Mouse (Mus musculus) CH12.LX (cell line): Measurements from ENCODE around the gene Trarg1. TPM values are rescaled to one million over a fixed set of nuclear protein-coding genes. Genes with fewer than 3 reads are reported as not detected.

Source experiments
- DNase-seq: peaks from one replicate; pipeline ENCODE4 v3.0.0-alpha.2; 2013; ENCODE audit errors: extremely low read depth
- H3K27ac ChIP-seq: 2 replicates; pipeline ENCODE4 v1.5.1; 2012; ENCODE audit warnings: low read depth, mild to moderate bottlenecking, control low read depth, moderate library complexity; ENCODE audit not compliant: insufficient read depth
- H3K27me3 ChIP-seq: replicated peaks from 2 replicates; pipeline ENCODE3; 2012; ENCODE audit warnings: inconsistent platforms
- H3K36me3 ChIP-seq, 2 experiments: replicated peaks in 1 of 2; 2 replicates each; pipeline versions ENCODE3 to v1.6.1; 2012; ENCODE audit warnings: inconsistent platforms in 1 of 2, low read length in 1 of 2, mild to moderate bottlenecking in 1 of 2, mixed read lengths in 1 of 2, moderate library complexity in 1 of 2; ENCODE audit not compliant: control insufficient read depth in 1 of 2, insufficient read depth in 1 of 2
- H3K4me1 ChIP-seq, 2 experiments: 2 replicates each; pipeline ENCODE4 v1.6.1; 2012; ENCODE audit warnings: inconsistent platforms in 1 of 2, moderate library complexity in 1 of 2; ENCODE audit not compliant: insufficient read depth in 2 of 2, control insufficient read depth in 1 of 2
- H3K4me2 ChIP-seq: 2 replicates; pipeline ENCODE4 v1.6.1; 2012; ENCODE audit warnings: low read depth, mild to moderate bottlenecking, control low read depth; ENCODE audit not compliant: poor library complexity, insufficient read depth, severe bottlenecking
- H3K4me3 ChIP-seq, 3 experiments: fragments of 150-350 bp in 1 of 3; sonication (generic) in 1 of 3; replicated peaks in 1 of 3; 2 replicates each; pipeline versions ENCODE3 to v1.5.1; 2011 to 2012; ENCODE audit warnings: low read depth in 2 of 3, low read length in 2 of 3, mild to moderate bottlenecking in 2 of 3, moderate library complexity in 2 of 3, control low read depth in 1 of 3, improper control_type of control experiment in 1 of 3, inconsistent platforms in 1 of 3, mixed read lengths in 1 of 3; ENCODE audit not compliant: poor library complexity in 1 of 3
- H3K79me2 ChIP-seq: replicated peaks from 2 replicates; pipeline ENCODE4 v1.6.1; 2012; ENCODE audit warnings: mild to moderate bottlenecking, moderate library complexity; ENCODE audit not compliant: control insufficient read depth, poor library complexity, insufficient read depth, severe bottlenecking; ENCODE audit errors: extremely low read depth
- H3K9ac ChIP-seq: 2 replicates; pipeline ENCODE4 v1.6.1; 2012; ENCODE audit warnings: low read depth, mild to moderate bottlenecking, control low read depth, moderate library complexity; ENCODE audit not compliant: insufficient read depth
- H3K9me3 ChIP-seq: replicated peaks from 2 replicates; pipeline ENCODE3; 2012; ENCODE audit warnings: low read length, inconsistent platforms, mixed read lengths
- BHLHE40 ChIP-seq: IDR thresholded peaks from 2 replicates; pipeline ENCODE4 v1.6.1; 2011; ENCODE audit warnings: mild to moderate bottlenecking, low read depth, low read length, improper control_type of control experiment
- CHD1 ChIP-seq: IDR thresholded peaks from 2 replicates; pipeline ENCODE4 v1.6.1; 2012; ENCODE audit warnings: low read depth, low read length, improper control_type of control experiment, inconsistent platforms
- ELF1 ChIP-seq: IDR thresholded peaks from 2 replicates; pipeline ENCODE4 v1.6.1; 2014; ENCODE audit warnings: low read depth, mild to moderate bottlenecking, inconsistent platforms, low read length, improper control_type of control experiment
- EP300 ChIP-seq: IDR thresholded peaks from 2 replicates; pipeline ENCODE4 v1.6.1; 2011; ENCODE audit warnings: low read length, improper control_type of control experiment
- ETS1 ChIP-seq: conservative IDR thresholded peaks from 2 replicates; pipeline ENCODE4 v1.6.1; 2012; ENCODE audit warnings: low read depth, mild to moderate bottlenecking, inconsistent platforms, low read length, improper control_type of control experiment, moderate library complexity
- GABPA ChIP-seq: IDR thresholded peaks from 2 replicates; pipeline ENCODE4 v1.6.1; 2012; ENCODE audit warnings: low read depth, low read length, improper control_type of control experiment, inconsistent platforms; ENCODE audit not compliant: insufficient replicate concordance
- HCFC1 ChIP-seq: IDR thresholded peaks from 2 replicates; pipeline ENCODE4 v1.6.1; 2012; ENCODE audit warnings: low read depth, mild to moderate bottlenecking, inconsistent platforms, low read length, improper control_type of control experiment
- IRF4 ChIP-seq: IDR thresholded peaks from 2 replicates; pipeline ENCODE4 v1.6.1; 2014; ENCODE audit warnings: low read depth, mild to moderate bottlenecking, inconsistent platforms, low read length, improper control_type of control experiment
- JUN ChIP-seq: IDR thresholded peaks from 2 replicates; pipeline ENCODE4 v1.6.1; 2011; ENCODE audit warnings: low read depth, mild to moderate bottlenecking, low read length, improper control_type of control experiment, moderate library complexity; ENCODE audit not compliant: insufficient read depth
- JUND ChIP-seq: conservative IDR thresholded peaks from 2 replicates; pipeline ENCODE4 v1.6.1; 2011; ENCODE audit warnings: low read depth, low read length, improper control_type of control experiment
- KAT2A ChIP-seq: IDR thresholded peaks from 2 replicates; pipeline ENCODE4 v1.6.1; 2012; ENCODE audit warnings: low read length, improper control_type of control experiment, inconsistent platforms; ENCODE audit not compliant: insufficient replicate concordance
- MAFK ChIP-seq: IDR thresholded peaks from 2 replicates; pipeline ENCODE4 v1.6.1; 2011; ENCODE audit warnings: low read length, improper control_type of control experiment; ENCODE audit not compliant: insufficient replicate concordance
- MAZ ChIP-seq: IDR thresholded peaks from 2 replicates; pipeline ENCODE4 v1.6.1; 2012; ENCODE audit warnings: low read depth, mild to moderate bottlenecking, inconsistent platforms, low read length, improper control_type of control experiment, moderate library complexity
- MEF2A ChIP-seq: IDR thresholded peaks from 2 replicates; pipeline ENCODE4 v1.6.1; 2014; ENCODE audit warnings: low read depth, mild to moderate bottlenecking, inconsistent platforms, low read length, improper control_type of control experiment, borderline replicate concordance
- MXI1 ChIP-seq: IDR thresholded peaks from 2 replicates; pipeline ENCODE4 v1.6.1; 2011; ENCODE audit warnings: mild to moderate bottlenecking, low read depth, low read length, improper control_type of control experiment
- NRF1 ChIP-seq: IDR thresholded peaks from 2 replicates; pipeline ENCODE4 v1.6.1; 2014; ENCODE audit warnings: low read depth, mild to moderate bottlenecking, inconsistent platforms, low read length, improper control_type of control experiment, moderate library complexity
- POLR2A ChIP-seq: IDR thresholded peaks from 2 replicates; pipeline ENCODE4 v1.6.1; 2011; ENCODE audit warnings: low read depth, mild to moderate bottlenecking, improper control_type of control experiment, low read length
- POLR2AphosphoS2 ChIP-seq: IDR thresholded peaks from 2 replicates; pipeline ENCODE4 v1.6.1; 2011; ENCODE audit warnings: low read depth, low read length, improper control_type of control experiment
- RAD21 ChIP-seq: IDR thresholded peaks from 2 replicates; pipeline ENCODE4 v1.6.1; 2011; ENCODE audit warnings: low read depth, mild to moderate bottlenecking, low read length, improper control_type of control experiment, moderate library complexity
- SIN3A ChIP-seq: IDR thresholded peaks from 2 replicates; pipeline ENCODE4 v1.6.1; 2012; ENCODE audit warnings: low read length, improper control_type of control experiment, inconsistent platforms
- SMC3 ChIP-seq: IDR thresholded peaks from 2 replicates; pipeline ENCODE4 v1.6.1; 2011; ENCODE audit warnings: low read depth, low read length, improper control_type of control experiment
- TBP ChIP-seq: conservative IDR thresholded peaks from 2 replicates; pipeline ENCODE4 v1.6.1; 2011; ENCODE audit warnings: low read depth, low read length, improper control_type of control experiment
- ZNF384 ChIP-seq: IDR thresholded peaks from 2 replicates; pipeline ENCODE4 v1.6.1; 2012; ENCODE audit warnings: low read depth, low read length, improper control_type of control experiment, inconsistent platforms
- dilution Hi-C: fragments of 300-500 bp; cut with MboI; formaldehyde crosslinking; loops from 2 replicates; pipeline ENCODE4 v1.14.3; 2020; ENCODE audit warnings: low sequenced_read_pairs; ENCODE audit not compliant: extremely low pct_unique_long_range_greater_than_20kb, extremely low pct_ligation_motif_present
- in situ Hi-C: fragments of 300-500 bp; cut with MboI; formaldehyde crosslinking; loops from 3 replicates; pipeline ENCODE4 v1.14.3; 2019; ENCODE audit warnings: low sequenced_read_pairs, low pct_ligation_motif_present, low pct_unique_long_range_greater_than_20kb, mixed read lengths
- polyA plus RNA-seq: library from polyadenylated mRNA; unstranded; fragments of >175 nt; gene quantifications from 2 replicates; pipeline ENCODE4 v1.2.1, GENCODE M21; 2012; ENCODE audit warnings: low read depth; ENCODE audit not compliant: insufficient read length
- total RNA-seq, 2 experiments: library from RNA; depleted of rRNA; stranded (reverse); fragments of 300-350 nt in 1 of 2; fragments of >200 nt in 1 of 2; gene quantifications; 2 replicates each; pipeline ENCODE4 v1.2.3; 2012 to 2014

The Trarg1 gene
- total and polyA plus RNA-seq, 3 experiments = not detected

GRCm38 (mm10) chr11:76667807-76668206, 11.8 kb upstream of the Trarg1 start:
- in situ Hi-C loops (no loop called here), dilution Hi-C loops (no loop called here)
- H3K27ac ChIP-seq = no peak overlapping the region
- H3K4me1 ChIP-seq = peaks cover 0 to 17% of the 10 kb centered on the region in 2 experiments; a peak in 2 of 4 replicates
- no peak overlapping the region for H3K4me3 ChIP-seq
- peak; percentile 36; the same call in 1 of the 2 replicates for TF ChIP-seq IRF4
- TF ChIP-seq POLR2A = no peak
- TF ChIP-seq ETS1 = peak; percentile 37
- peak; percentile 34; the same call in 1 of the 2 replicates for TF ChIP-seq BHLHE40
- peak; percentile 50 for TF ChIP-seq EP300
- no peak for TF ChIP-seq SMC3
- no peak overlapping the region for H3K4me2 ChIP-seq
- peak; percentile 49 for DNase-seq
- peaks cover 3% of the 10 kb centered on the region for H3K9me3 ChIP-seq
- peaks cover 19% of the 10 kb centered on the region for H3K27me3 ChIP-seq
- no peaks in the 10 kb centered on the region for H3K36me3 ChIP-seq
- H3K9ac ChIP-seq = no peak overlapping the region
- no peaks in the 10 kb centered on the region for H3K79me2 ChIP-seq

DNA sequence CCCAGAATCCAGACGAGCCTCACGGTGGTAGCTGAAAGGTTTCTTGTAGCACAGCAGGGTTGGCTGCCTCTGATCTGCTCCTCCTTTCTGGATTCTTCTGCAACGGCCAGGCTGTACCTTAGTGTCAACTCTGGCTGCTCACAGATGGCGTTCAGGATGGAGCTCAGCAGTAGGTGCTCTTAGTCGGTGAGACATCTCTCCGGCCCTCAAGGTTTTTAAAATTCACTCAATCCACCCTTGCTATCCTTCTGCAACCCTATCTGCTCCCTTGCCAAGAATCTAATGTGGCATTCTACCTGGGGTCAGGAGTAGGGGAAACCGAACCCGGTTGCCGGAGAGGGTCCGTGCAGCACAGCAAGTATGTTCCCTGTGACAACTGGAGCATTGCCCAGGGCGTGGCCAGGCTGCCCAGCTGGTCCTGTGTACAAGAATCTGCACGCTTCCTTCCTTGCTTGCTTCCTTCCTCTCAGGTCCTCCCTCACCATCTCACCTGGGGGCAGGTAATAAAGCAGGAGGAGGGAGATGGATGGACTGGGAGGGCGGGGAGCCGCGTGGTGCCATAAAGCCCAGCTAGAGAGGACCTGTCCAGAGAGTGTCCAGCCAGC, 7.6 kb upstream of the Trarg1 start, which contains the start of gene Bhlha9:
Gene Bhlha9, plus strand, starts transcription at position 600 of the 605 bp plus-strand sequence.
- Histone ChIP-seq H3K27me3 (peaks cover 4% of the 10 kb centered on the region), H3K4me1 (peaks cover 2 to 17% of the 10 kb centered on the region in 2 experiments), H3K9me3 (peaks cover 3% of the 10 kb centered on the region), H3K9ac (no peak within 1 kb of the TSS), H3K27ac (no peak within 1 kb of the TSS), H3K4me3 (no peak within 1 kb of the TSS), H3K4me2 (no peak within 1 kb of the TSS), H3K79me2 (no peaks in the 10 kb centered on the region), H3K36me3 (no peaks in the 10 kb centered on the region)
- no peak for TF ChIP-seq RAD21
- no peak for TF ChIP-seq JUN
- no peak for TF ChIP-seq GABPA
- TF ChIP-seq SIN3A = no peak
- no peak for TF ChIP-seq IRF4
- no peak for TF ChIP-seq CHD1
- TF ChIP-seq TBP = no peak
- no peak for TF ChIP-seq POLR2AphosphoS2
- TF ChIP-seq ELF1 = no peak
- no peak for TF ChIP-seq MEF2A
- TF ChIP-seq HCFC1 = no peak
- no peak for TF ChIP-seq KAT2A
- no peak for TF ChIP-seq JUND
- no peak for TF ChIP-seq MAFK
- no peak for TF ChIP-seq ETS1
- TF ChIP-seq NRF1 = no peak
- TF ChIP-seq ZNF384 = no peak
- TF ChIP-seq EP300 = no peak
- TF ChIP-seq MAZ = no peak
- TF ChIP-seq MXI1 = no peak
- no peak for DNase-seq
- in situ Hi-C loops = no loop called here
- dilution Hi-C loops = no loop called here
